Mouse (Mus musculus): ENCODE results near the gene Spx. TPM values are rescaled to one million over a fixed set of nuclear protein-coding genes. Genes with fewer than 3 reads are reported as not detected.

Spx gene
- not detected for polyA plus RNA-seq (2014; fragmentation: Illumina TruSeq; extraction: RNeasy Lipid Tissue Mini Kit (QIAGEN cat#74804))

DNA sequence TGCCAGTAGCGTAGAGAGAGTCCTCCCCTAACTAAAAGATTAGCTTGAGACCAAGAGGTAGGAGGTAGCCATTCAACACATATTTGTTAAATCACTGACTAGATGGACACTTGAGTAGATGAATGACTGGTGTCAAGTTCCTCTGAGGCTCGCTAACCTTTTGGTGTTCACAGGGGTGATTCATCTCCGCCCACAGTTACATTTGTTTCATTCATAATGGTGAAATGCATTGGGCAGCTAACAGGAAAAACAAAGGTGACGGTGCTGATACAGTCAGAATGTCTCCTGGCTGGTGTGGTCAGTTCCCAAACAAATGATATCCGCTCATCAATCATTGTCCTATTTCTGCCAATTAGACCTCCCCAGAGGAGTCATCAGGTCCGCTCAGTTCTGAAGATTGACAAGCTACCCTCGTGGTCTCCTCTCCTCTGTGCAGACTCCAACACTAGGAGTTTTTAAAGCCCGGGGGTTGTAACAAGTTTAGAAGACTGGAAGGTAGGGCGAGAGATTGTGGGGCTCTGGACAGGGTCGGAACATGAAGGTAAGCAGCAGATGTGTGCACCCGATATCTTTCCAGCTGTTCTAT is at the start of gene Spx:
Gene Spx (plus strand): TSS at position 536 of the 586 bp plus-strand sequence.

DNA sequence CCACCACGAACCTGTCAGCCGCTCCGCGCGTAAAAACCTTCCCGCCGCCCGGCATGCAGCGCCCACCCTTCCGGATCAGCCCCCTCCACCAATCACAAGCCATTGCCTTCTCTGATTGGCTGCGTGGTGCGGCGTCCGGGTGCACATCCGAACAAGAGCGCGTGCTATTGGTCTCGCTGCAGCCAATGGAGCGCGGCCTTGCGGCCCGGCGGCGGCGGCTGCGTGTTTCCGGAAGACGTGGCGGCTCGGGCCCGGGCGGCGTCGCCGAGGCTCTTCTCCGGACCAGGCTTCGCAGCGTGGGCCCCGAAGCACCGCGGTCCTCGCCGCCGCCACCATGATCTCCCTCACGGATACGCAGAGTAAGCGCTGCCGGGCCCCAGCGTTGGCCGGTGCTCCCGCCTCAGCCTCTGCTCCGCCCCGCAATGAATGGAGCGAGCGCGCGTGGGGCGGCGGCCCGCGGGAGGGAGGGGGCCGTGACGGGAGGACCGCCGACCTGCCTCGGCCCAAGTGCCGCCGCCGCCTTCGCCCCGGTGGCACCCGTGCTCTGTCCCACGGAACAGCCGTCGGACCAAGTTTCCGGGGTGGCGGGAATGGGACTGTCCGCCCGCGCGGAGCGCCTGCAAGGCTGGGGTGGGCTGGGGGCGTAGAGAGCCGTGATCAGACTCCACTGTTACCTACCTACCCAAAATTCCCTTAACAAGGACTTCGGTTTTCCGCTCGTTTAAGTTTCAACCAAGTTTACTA is 26.1 kb upstream of the Spx start, which contains the start of the genes Recql and Golt1b:
Gene Recql (minus strand): TSS at position 77 of the 744 bp plus-strand sequence.
Gene Golt1b (plus strand): TSS at position 211 of the 744 bp plus-strand sequence.

Other genes starting within 250 kb of the Spx start
- gene Slco1a6, start 204.9 kb upstream of the Spx start, polyA plus RNA-seq (2014; fragmentation: Illumina TruSeq; extraction: RNeasy Lipid Tissue Mini Kit (QIAGEN cat#74804)) = not detected
- gene Iapp, start 115.0 kb upstream of the Spx start, polyA plus RNA-seq (2014; fragmentation: Illumina TruSeq; extraction: RNeasy Lipid Tissue Mini Kit (QIAGEN cat#74804)) = not detected
- 0.74 TPM for gene Slco1a5, start 90.5 kb upstream of the Spx start, polyA plus RNA-seq (2014; fragmentation: Illumina TruSeq; extraction: RNeasy Lipid Tissue Mini Kit (QIAGEN cat#74804))
- 29.8 TPM for gene Pyroxd1, start 67.8 kb upstream of the Spx start, polyA plus RNA-seq (2014; fragmentation: Illumina TruSeq; extraction: RNeasy Lipid Tissue Mini Kit (QIAGEN cat#74804))
- 14.5 TPM for gene Recql, start 26.4 kb upstream of the Spx start, polyA plus RNA-seq (2014; fragmentation: Illumina TruSeq; extraction: RNeasy Lipid Tissue Mini Kit (QIAGEN cat#74804))
- 118 TPM for gene Golt1b, start 26.2 kb upstream of the Spx start, polyA plus RNA-seq (2014; fragmentation: Illumina TruSeq; extraction: RNeasy Lipid Tissue Mini Kit (QIAGEN cat#74804))
- 0.23 TPM for gene Gys2, start 59.7 kb downstream of the Spx start, polyA plus RNA-seq (2014; fragmentation: Illumina TruSeq; extraction: RNeasy Lipid Tissue Mini Kit (QIAGEN cat#74804))
- gene Ldhb, start 94.5 kb downstream of the Spx start, polyA plus RNA-seq (2014; fragmentation: Illumina TruSeq; extraction: RNeasy Lipid Tissue Mini Kit (QIAGEN cat#74804)) = 164 TPM
- 3.8 TPM for gene Kcnj8, start 158.2 kb downstream of the Spx start, polyA plus RNA-seq (2014; fragmentation: Illumina TruSeq; extraction: RNeasy Lipid Tissue Mini Kit (QIAGEN cat#74804))